Mouse (Mus musculus) cerebellum, postnatal 25 days (tissue): ENCODE results near the gene Cabp5.
"Not testable (repeated sequence)": the region's sequence is repeated elsewhere in the genome, so short reads cannot be mapped to it uniquely, and the experiment has no call there.

Experiments
- DNase-seq, 2 experiments: peaks; one replicate each; pipeline ENCODE4 v3.0.0; 2021; ENCODE audit warnings: mixed read lengths in 2 of 2

Gene Cabp5

GRCm38 (mm10) chr7:13397832-13398231 is at the start of gene Cabp5:
Gene Cabp5 (plus strand): TSS chr7:13398132.
- no peak for DNase-seq

GRCm38 (mm10) chr7:13355943-13356342 is 42.0 kb upstream of the Cabp5 start:
- DNase-seq, result no peak

- no peak for DNase-seq
These were observed 17.3 kb upstream of the Cabp5 start for GRCm38 (mm10) chr7:13380588-13380987.

DNA sequence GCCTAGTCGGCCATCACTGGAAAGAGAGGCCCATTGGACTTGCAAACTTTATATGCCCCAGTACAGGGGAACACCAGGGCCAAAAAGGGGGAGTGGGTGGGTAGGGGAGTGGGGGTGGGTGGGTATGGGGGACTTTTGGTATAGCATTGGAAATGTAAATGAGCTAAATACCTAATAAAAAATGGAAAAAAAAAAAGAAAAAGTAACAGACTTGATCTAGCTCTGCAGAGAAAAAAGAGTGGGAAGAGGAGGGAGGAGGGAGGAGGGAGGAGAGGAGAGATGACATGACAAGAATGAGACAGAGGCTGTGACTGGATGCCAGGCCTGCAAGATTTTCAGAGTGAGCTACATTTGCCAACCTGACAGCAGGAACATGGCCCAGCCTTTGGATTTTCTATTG is 52.6 kb downstream of the Cabp5 start, which contains the start of gene Bsph1:
Gene Bsph1 (plus strand): TSS at position 301 of the 400 bp plus-strand sequence.
- not testable (repeated sequence) for DNase-seq
